Mouse (Mus musculus) olfactory bulb, adult 2 months (tissue): ENCODE measurements around the gene Fam32a. TPM values are rescaled to one million over a fixed set of nuclear protein-coding genes. Genes with fewer than 3 reads are reported as not detected.

Source experiments
- H3K27ac ChIP-seq: fragments of 200-500 bp; 2 replicates; pipeline ENCODE4 v1.5.1; 2012; ENCODE audit warnings: low read depth, low read length; ENCODE audit not compliant: insufficient read depth
- H3K4me1 ChIP-seq: fragments of 200-500 bp; 2 replicates; pipeline ENCODE4 v1.6.1; 2012; ENCODE audit warnings: low read length; ENCODE audit not compliant: control insufficient read depth, insufficient read depth
- H3K4me3 ChIP-seq: fragments of 200-500 bp; 2 replicates; pipeline ENCODE4 v1.5.1; 2012; ENCODE audit warnings: mild to moderate bottlenecking, low read depth, low read length, moderate library complexity; ENCODE audit not compliant: insufficient read depth
- CTCF ChIP-seq: fragments of 200-500 bp; IDR thresholded peaks from 2 replicates; pipeline ENCODE4 v1.5.1; 2012; ENCODE audit warnings: low read depth, mild to moderate bottlenecking, low read length, moderate library complexity; ENCODE audit not compliant: insufficient read depth
- POLR2A ChIP-seq: fragments of 200-500 bp; IDR thresholded peaks from 2 replicates; pipeline ENCODE4 v1.6.1; 2012; ENCODE audit warnings: mild to moderate bottlenecking, low read depth, low read length, moderate library complexity; ENCODE audit not compliant: insufficient read depth
- WGBS: fragments of 180-500 bp; shearing (Covaris S2); methylation state at CpG from one replicate; pipeline ENCODE4 v1.1.7; 2018; 5-methylcytosine and 5-hydroxymethylcytosine counted together
- polyA plus RNA-seq: library from polyadenylated mRNA; stranded (reverse); fragments of >200 nt; gene quantifications from 2 replicates; pipeline ENCODE4 v1.2.4, GENCODE M21; 2012; ENCODE audit warnings: low replicate concordance; ENCODE audit not compliant: missing spikeins, insufficient read depth, insufficient read length

Fam32a gene
- polyA plus RNA-seq, 1 experiment, result 119 TPM

DNA sequence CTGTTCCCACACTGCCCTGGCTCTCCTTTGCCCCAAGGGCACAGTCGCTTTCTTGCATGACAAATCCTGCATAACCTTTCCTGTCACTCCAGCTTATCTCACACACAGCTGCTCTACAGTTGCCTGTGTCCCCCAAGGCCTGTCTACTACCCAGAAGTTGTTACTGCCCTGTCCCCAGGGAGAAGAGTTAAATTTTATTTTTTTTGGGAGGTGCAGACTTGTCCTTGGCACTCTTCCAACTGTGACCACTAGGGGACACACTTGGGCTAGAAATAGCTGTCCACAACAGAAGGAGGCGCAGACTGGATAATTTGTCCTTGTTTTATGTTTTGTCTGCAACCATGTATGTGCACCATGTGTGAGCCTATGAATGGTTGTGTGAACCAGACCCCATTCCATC lies 41.5 kb downstream of the Fam32a start:
- Histone ChIP-seq H3K27ac (no peak overlapping the region), H3K4me3 (no peak overlapping the region), H3K4me1 (no peaks in the 10 kb centered on the region)
- 40% methylated on average over 2 of the region's 2 CpGs for WGBS
- TF ChIP-seq CTCF (no peak), POLR2A (no peak)

DNA sequence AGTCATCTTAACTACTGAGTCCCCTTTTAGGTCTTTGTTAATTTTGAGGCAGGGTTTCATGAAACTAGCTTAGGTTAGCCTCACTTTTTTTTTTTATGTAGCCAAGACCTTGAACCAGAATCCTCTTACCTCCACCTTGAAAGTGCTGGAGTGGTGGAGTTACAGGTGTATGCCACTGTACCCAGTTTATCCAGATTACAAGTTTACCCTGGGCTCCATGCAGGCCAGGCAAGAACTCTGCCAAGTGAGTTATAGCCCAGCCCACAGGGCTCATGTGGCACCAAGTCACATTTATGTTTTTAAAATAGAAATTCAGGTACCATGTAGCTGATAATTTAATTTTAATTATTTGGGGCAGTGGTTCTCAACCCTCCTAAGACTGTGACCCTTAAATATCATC lies 41.9 kb downstream of the Fam32a start:
- TF ChIP-seq CTCF, result no peak
- TF ChIP-seq POLR2A, result no peak
- Histone ChIP-seq H3K4me1 (no peaks in the 10 kb centered on the region), H3K4me3 (no peak overlapping the region), H3K27ac (no peak overlapping the region)

GRCm38 (mm10) chr8:72261872-72262271 lies 42.3 kb downstream of the Fam32a start:
- TF ChIP-seq CTCF (no peak), POLR2A (no peak)
- H3K4me3 ChIP-seq, result no peak overlapping the region
- 48% methylated on average over 5 of the region's 5 CpGs for WGBS
- H3K27ac ChIP-seq, result no peak overlapping the region
- no peaks in the 10 kb centered on the region for H3K4me1 ChIP-seq

GRCm38 (mm10) chr8:72262756-72263155 lies 43.2 kb downstream of the Fam32a start:
- Histone ChIP-seq H3K27ac (no peak overlapping the region), H3K4me3 (no peak overlapping the region), H3K4me1 (no peaks in the 10 kb centered on the region)
- 93% methylated on average over 2 of the region's 2 CpGs for WGBS
- TF ChIP-seq CTCF (no peak), POLR2A (no peak)

DNA sequence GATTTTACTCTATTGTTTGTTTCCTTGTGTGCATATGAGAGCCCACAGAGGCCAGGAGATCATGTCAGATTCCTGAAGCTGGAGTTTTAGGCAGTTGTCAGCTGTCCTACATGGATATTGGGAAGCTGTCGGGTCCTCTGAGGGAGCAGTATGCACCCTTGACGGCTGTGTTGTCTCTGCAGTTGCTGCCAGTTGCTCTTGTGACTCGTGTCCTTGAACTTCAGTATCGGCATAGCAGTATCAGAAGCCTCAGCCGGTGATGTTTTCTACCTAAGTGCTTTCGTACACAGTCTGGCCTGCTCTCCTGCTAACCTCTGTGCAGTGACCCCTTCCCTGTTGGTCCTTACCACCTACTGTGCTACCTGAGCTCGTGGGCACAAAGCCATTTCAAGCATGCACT lies 43.9 kb downstream of the Fam32a start:
- TF ChIP-seq POLR2A (no peak), CTCF (no peak)
- Histone ChIP-seq H3K4me1 (no peaks in the 10 kb centered on the region), H3K4me3 (no peak overlapping the region), H3K27ac (no peak overlapping the region)
- 78% methylated on average over 7 of the region's 7 CpGs for WGBS

- TF ChIP-seq CTCF, result no peak
- Histone ChIP-seq H3K4me1 (no peaks in the 10 kb centered on the region), H3K4me3 (no peak overlapping the region), H3K27ac (no peak overlapping the region)
- WGBS, result 60% methylated on average over 7 of the region's 7 CpGs
Measured at GRCm38 (mm10) chr8:72265342-72265741, 45.8 kb downstream of the Fam32a start.

DNA sequence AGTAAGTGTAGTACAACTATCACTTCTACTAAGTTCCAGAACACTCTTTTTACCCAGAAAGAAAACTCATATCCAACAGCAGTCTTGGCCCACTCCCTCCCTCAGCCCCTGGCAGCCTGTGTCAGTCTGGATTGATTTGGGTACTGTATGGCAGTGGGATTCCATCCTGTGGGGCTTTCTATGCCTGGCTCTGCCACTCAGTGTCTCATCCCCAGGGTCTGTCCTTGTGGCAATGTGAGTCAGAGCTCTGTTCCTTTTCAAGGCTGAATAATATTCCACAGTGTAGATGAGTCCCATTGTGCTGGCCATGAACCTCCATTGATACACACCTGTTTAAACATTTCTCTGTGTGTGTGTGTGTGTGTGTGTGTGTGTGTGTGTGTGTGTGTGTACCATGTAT lies 47.1 kb downstream of the Fam32a start:
- no peak for TF ChIP-seq CTCF
- no peak for TF ChIP-seq POLR2A
- H3K4me1 ChIP-seq, result no peaks in the 10 kb centered on the region
- H3K4me3 ChIP-seq, result no peak overlapping the region
- H3K27ac ChIP-seq, result no peak overlapping the region

- WGBS, result over 99% methylated on average over 8 of the region's 8 CpGs
- TF ChIP-seq POLR2A, result no peak
- no peak for TF ChIP-seq CTCF
- no peak overlapping the region for H3K27ac ChIP-seq
- no peaks in the 10 kb centered on the region for H3K4me1 ChIP-seq
- H3K4me3 ChIP-seq, result no peak overlapping the region
Measured at GRCm38 (mm10) chr8:72267106-72267505, 47.6 kb downstream of the Fam32a start.

GRCm38 (mm10) chr8:72268356-72268755 lies 48.8 kb downstream of the Fam32a start:
- 86% methylated on average over 15 of the region's 15 CpGs for WGBS
- H3K4me3 ChIP-seq, result no peak overlapping the region
- H3K4me1 ChIP-seq, result no peaks in the 10 kb centered on the region
- TF ChIP-seq POLR2A (no peak), CTCF (no peak)
- no peak overlapping the region for H3K27ac ChIP-seq

DNA sequence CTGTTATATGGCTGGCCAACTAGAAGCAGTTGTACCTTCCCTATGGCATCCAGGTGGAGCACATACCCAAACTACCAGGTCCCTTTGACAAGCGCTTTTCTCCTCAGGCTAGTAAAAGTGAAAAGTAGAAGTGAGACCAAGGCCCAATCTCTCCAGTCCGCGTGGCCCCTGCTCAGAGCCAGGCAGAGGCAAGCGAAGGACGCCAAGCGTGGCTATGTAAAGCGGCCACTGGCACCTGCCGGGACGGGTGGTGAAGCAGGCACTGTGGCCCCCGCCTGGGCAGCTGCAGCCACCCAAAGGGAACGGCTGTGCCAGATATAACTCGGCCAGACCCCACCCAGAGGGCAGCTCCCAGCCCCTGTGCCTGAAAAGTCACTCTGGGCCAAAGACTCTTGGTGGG lies 51.1 kb downstream of the Fam32a start:
- Histone ChIP-seq H3K4me1 (no peaks in the 10 kb centered on the region), H3K4me3 (no peak overlapping the region), H3K27ac (no peak overlapping the region)
- 85% methylated on average over 12 of the region's 12 CpGs for WGBS
- TF ChIP-seq CTCF, result no peak
- no peak for TF ChIP-seq POLR2A
